23 mouse cellular contexts compared by ENCODE assay signal in the genomic region with DNA sequence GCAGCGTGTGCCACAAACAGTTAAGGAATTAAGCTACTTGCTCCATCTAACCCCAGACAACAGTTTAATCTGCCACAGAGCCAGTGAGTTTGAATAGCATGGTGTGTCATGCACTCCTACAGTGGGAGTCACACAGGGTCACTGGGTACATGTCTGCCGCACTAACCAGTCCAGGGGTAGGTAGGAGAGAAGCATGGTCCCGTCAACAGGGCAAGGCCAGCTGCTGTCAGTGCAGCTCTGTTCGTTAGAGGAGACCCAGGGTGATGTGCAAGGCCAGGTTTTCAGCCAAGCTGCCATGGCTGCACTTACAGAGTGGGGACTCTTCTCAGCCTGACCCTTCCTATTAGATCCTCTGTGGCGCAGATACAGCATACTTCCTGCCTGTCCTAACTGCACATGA.
DNase-seq lines count a peak whose midpoint lies in the region; ATAC-seq and TF ChIP-seq lines count a peak whose summit lies in the region.
"Had no signal": no experiment of that assay in that cellular context is flagged by ENCODE, and none has a peak within 500 bp of the region (broad histone marks: within the 10 kb centered on the region; RNA-seq: fewer than 3 reads in every experiment).

No protein-coding gene starts in this region.

- no peak for TF ChIP-seq CTCF in kidney, adult 2 months (conservative IDR thresholded peaks at IDR 0.05; ENCODE audit: insufficient read depth, insufficient read length, low read depth, low read length)
- TF ChIP-seq CTCF in intestine, postnatal 0 days (IDR thresholded peaks at IDR 0.05; ENCODE audit: low read depth), result no peak

- no peak overlapping the region for H3K4me2 ChIP-seq in kidney, embryonic 15.5 days
- no peak overlapping the region for H3K4me2 ChIP-seq in midbrain, embryonic 11.5 days
- H3K4me2 ChIP-seq in midbrain, embryonic 13.5 days (replicated peaks), result no peak overlapping the region
- peak overlapping the region; percentile 30; the same call in 1 of the 2 replicates for H3K4me2 ChIP-seq in intestine, postnatal 0 days (replicated peaks; ENCODE audit: low read depth)
- H3K4me2 ChIP-seq: embryonic facial prominence, embryonic 15.5 days; heart, embryonic 12.5 days; hindbrain, embryonic 15.5 days; liver, embryonic 15.5 days; lung, embryonic 14.5 days had no signal

- H3K27ac ChIP-seq in kidney, adult 2 months (ENCODE audit: insufficient read depth, low read depth, low read length), result peak overlapping the region; percentile 29; the same call in 1 of the 2 replicates
- H3K27ac ChIP-seq in kidney, embryonic 15.5 days, result no peak overlapping the region
- no peak overlapping the region for H3K27ac ChIP-seq in midbrain, embryonic 11.5 days (ENCODE audit: low read depth, low read length)
- H3K27ac ChIP-seq in midbrain, embryonic 13.5 days, result no peak overlapping the region
- 0 out of 2 replicates have a peak overlapping the region, but pooled peaks have one; percentile 41 for H3K27ac ChIP-seq in intestine, postnatal 0 days (ENCODE audit: low read depth, low read length)
- H3K27ac ChIP-seq: embryonic facial prominence, embryonic 15.5 days; hindbrain, embryonic 15.5 days; layer of hippocampus, adult 2 months; liver, embryonic 15.5 days had no signal

- no peaks in the 10 kb centered on the region for H3K36me3 ChIP-seq in kidney, adult 2 months (ENCODE audit: control insufficient read depth, insufficient read depth, low read length)
- H3K36me3 ChIP-seq in kidney, embryonic 15.5 days, result no peaks in the 10 kb centered on the region
- no peaks in the 10 kb centered on the region for H3K36me3 ChIP-seq in midbrain, embryonic 11.5 days (ENCODE audit: control insufficient read depth, insufficient read depth, low read length)
- no peaks in the 10 kb centered on the region for H3K36me3 ChIP-seq in midbrain, embryonic 13.5 days
- no peaks in the 10 kb centered on the region; the same call in 1 of the 2 replicates for H3K36me3 ChIP-seq in intestine, postnatal 0 days (ENCODE audit: control insufficient read depth, insufficient read depth)
- H3K36me3 ChIP-seq: embryonic facial prominence, embryonic 15.5 days; hindbrain, embryonic 15.5 days; liver, embryonic 15.5 days had no signal

- ATAC-seq in kidney, embryonic 15.5 days (replicated peaks; ENCODE audit: low FRiP score), result no peak; the same call in 1 of the 2 replicates
- no peak for ATAC-seq in midbrain, embryonic 11.5 days (ENCODE audit: low FRiP score)
- ATAC-seq in midbrain, embryonic 13.5 days, result no peak
- ATAC-seq in intestine, postnatal 0 days, result no peak
- ATAC-seq: forebrain, embryonic 14.5 days; midbrain, embryonic 16.5 days had no signal

- 64% methylated on average over 5 of the region's 5 CpGs for WGBS in kidney, adult 2 months
- WGBS in kidney, embryonic 15.5 days, result 60% methylated on average over 5 of the region's 5 CpGs
- 78% methylated on average over 5 of the region's 5 CpGs for WGBS in midbrain, embryonic 11.5 days
- WGBS in midbrain, embryonic 13.5 days, result 70% methylated on average over 5 of the region's 5 CpGs
- WGBS in intestine, postnatal 0 days, result 66% methylated on average over 5 of the region's 5 CpGs

- H3K9ac ChIP-seq in kidney, embryonic 15.5 days, result no peak overlapping the region
- H3K9ac ChIP-seq in midbrain, embryonic 11.5 days (ENCODE audit: low read length), result no peak overlapping the region
- H3K9ac ChIP-seq in midbrain, embryonic 13.5 days (replicated peaks), result no peak overlapping the region
- H3K9ac ChIP-seq in intestine, postnatal 0 days (ENCODE audit: low read depth, low read length), result no peak overlapping the region
- H3K9ac ChIP-seq: embryonic facial prominence, embryonic 15.5 days; heart, embryonic 12.5 days; hindbrain, embryonic 15.5 days; liver, embryonic 15.5 days; lung, embryonic 14.5 days had no signal

- peaks cover 8% of the 10 kb centered on the region for H3K4me1 ChIP-seq in kidney, adult 2 months (ENCODE audit: control insufficient read depth, insufficient read depth, low read length)
- H3K4me1 ChIP-seq in kidney, embryonic 15.5 days, result peaks cover 12% of the 10 kb centered on the region
- H3K4me1 ChIP-seq in midbrain, embryonic 11.5 days (ENCODE audit: control insufficient read depth, insufficient read depth, low read length), result no peaks in the 10 kb centered on the region; the same call in 1 of the 2 replicates
- H3K4me1 ChIP-seq in midbrain, embryonic 13.5 days (replicated peaks), result 0 out of 2 replicates have a peak, but pooled peaks cover 4% of the 10 kb centered on the region
- no peaks in the 10 kb centered on the region; the same call in 1 of the 2 replicates for H3K4me1 ChIP-seq in intestine, postnatal 0 days (replicated peaks; ENCODE audit: control insufficient read depth, insufficient read depth, low read length)

- no peaks in the 10 kb centered on the region for H3K27me3 ChIP-seq in kidney, adult 2 months (replicated peaks; ENCODE audit: control insufficient read depth, insufficient read depth, low read length)
- no peaks in the 10 kb centered on the region for H3K27me3 ChIP-seq in kidney, embryonic 15.5 days
- H3K27me3 ChIP-seq in midbrain, embryonic 11.5 days (ENCODE audit: control insufficient read depth, insufficient read depth, low read length), result no peaks in the 10 kb centered on the region
- H3K27me3 ChIP-seq in midbrain, embryonic 13.5 days, result no peaks in the 10 kb centered on the region
- H3K27me3 ChIP-seq in intestine, postnatal 0 days (replicated peaks; ENCODE audit: control insufficient read depth, insufficient read depth, low read length), result no peaks in the 10 kb centered on the region
- H3K27me3 ChIP-seq: embryonic facial prominence, embryonic 15.5 days; heart, embryonic 12.5 days; hindbrain, embryonic 15.5 days; liver, embryonic 15.5 days had no signal

- H3K4me3 ChIP-seq in kidney, adult 2 months (ENCODE audit: insufficient read depth, low read depth, low read length), result no peak overlapping the region
- H3K4me3 ChIP-seq in kidney, embryonic 15.5 days (replicated peaks), result no peak overlapping the region
- H3K4me3 ChIP-seq in midbrain, embryonic 11.5 days (ENCODE audit: low read depth, low read length), result no peak overlapping the region
- no peak overlapping the region for H3K4me3 ChIP-seq in midbrain, embryonic 13.5 days (replicated peaks)
- H3K4me3 ChIP-seq in intestine, postnatal 0 days (ENCODE audit: low read depth, low read length), result no peak overlapping the region
- H3K4me3 ChIP-seq: embryonic facial prominence, embryonic 15.5 days; heart, embryonic 12.5 days; hindbrain, embryonic 15.5 days; layer of hippocampus, adult 2 months; liver, embryonic 15.5 days had no signal

- DNase-seq in kidney, adult 2 months, result no peak
- DNase-seq in midbrain, embryonic 11.5 days (ENCODE audit: low spot score, missing footprints), result peak; percentile 72
- DNase-seq in right cerebral cortex, postnatal 14 days, result no peak
- DNase-seq in gastrocnemius, postnatal 36 days, result no peak
- DNase-seq: adrenal gland, postnatal 25 days; B cell, adult 2 months; cerebellum, adult 11-12 months; cerebellum, adult 9-11 months; gastrocnemius, postnatal 14 days; left cerebral cortex, postnatal 4 days; right cerebral cortex, adult 18-20 months; thymus, postnatal 4 days had no signal

- TF ChIP-seq POLR2A in kidney, adult 2 months (IDR thresholded peaks at IDR 0.05; ENCODE audit: low read depth, low read length), result no peak

- intact Hi-C loops in gastrocnemius, postnatal 36 days (cut with DNase I), result loop anchor here (5.0 kb wide), 2 partner anchors 134 to 209 kb away; no protein-coding TSS in a partner anchor

- H3K9me3 ChIP-seq in kidney, embryonic 15.5 days (replicated peaks), result no peaks in the 10 kb centered on the region
- no peaks in the 10 kb centered on the region for H3K9me3 ChIP-seq in midbrain, embryonic 11.5 days (ENCODE audit: control insufficient read depth, low read length)
- H3K9me3 ChIP-seq in midbrain, embryonic 13.5 days, result no peaks in the 10 kb centered on the region
- no peaks in the 10 kb centered on the region for H3K9me3 ChIP-seq in intestine, postnatal 0 days (ENCODE audit: control insufficient read depth)
- H3K9me3 ChIP-seq: embryonic facial prominence, embryonic 15.5 days; heart, embryonic 12.5 days; hindbrain, embryonic 15.5 days; liver, embryonic 15.5 days had no signal

Comparison
In these comparisons a context has a peak if more than half of its experiments do, and no peak if none do; other contexts are left out.
1. H3K27ac ChIP-seq: peak in kidney, adult 2 months (single experiment) and intestine, postnatal 0 days (single experiment); none in kidney, embryonic 15.5 days (single experiment), midbrain, embryonic 11.5 days (single experiment) and midbrain, embryonic 13.5 days (single experiment).